Mouse (Mus musculus) liver, adult (tissue): Measurements from ENCODE around the gene Krtap1-3.

Source experiments
- GATA4 ChIP-seq: IDR thresholded peaks from 2 replicates; pipeline ENCODE4 v1.6.1; 2014; ENCODE audit warnings: mild to moderate bottlenecking, low read length; ENCODE audit not compliant: insufficient replicate concordance

Gene Krtap1-3

GRCm38 (mm10) chr11:99581051-99581450 lies 10.1 kb downstream of the Krtap1-3 start:
- TF ChIP-seq GATA4 = no peak

GRCm38 (mm10) chr11:99580636-99581035 lies 10.5 kb downstream of the Krtap1-3 start, which contains the start of gene Krtap1-5:
Gene Krtap1-5, minus strand, starts transcription at chr11:99581016.
- no peak for TF ChIP-seq GATA4

- no peak for TF ChIP-seq GATA4
These were observed 17.0 kb downstream of the Krtap1-3 start for GRCm38 (mm10) chr11:99574106-99574505.

- no peak for TF ChIP-seq GATA4
These were observed 18.0 kb downstream of the Krtap1-3 start for GRCm38 (mm10) chr11:99573164-99573563.

DNA sequence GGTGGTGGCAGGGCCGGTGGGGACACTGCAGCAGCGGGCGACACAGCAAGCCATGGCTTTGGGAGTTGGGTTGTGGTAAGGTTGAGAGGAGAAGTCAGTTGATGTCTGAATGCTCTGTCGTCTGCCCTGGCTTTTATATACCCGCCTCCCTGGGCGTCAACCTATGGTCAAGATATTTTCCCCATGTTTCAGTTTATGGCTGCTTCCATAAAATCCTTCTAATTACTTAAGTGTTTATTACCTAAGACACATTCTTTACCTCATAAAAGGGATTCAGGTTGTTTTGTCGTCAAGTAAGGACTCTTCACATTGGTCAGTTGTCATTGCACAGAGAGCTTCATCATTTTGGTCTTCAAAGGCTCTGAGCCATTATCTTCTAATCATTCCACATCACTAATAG lies 24.6 kb downstream of the Krtap1-3 start, which contains the start of gene Krtap3-1:
Krtap3-1 (minus strand) TSS at position 101 of the 400 bp plus-strand sequence.
- TF ChIP-seq GATA4 = no peak

DNA sequence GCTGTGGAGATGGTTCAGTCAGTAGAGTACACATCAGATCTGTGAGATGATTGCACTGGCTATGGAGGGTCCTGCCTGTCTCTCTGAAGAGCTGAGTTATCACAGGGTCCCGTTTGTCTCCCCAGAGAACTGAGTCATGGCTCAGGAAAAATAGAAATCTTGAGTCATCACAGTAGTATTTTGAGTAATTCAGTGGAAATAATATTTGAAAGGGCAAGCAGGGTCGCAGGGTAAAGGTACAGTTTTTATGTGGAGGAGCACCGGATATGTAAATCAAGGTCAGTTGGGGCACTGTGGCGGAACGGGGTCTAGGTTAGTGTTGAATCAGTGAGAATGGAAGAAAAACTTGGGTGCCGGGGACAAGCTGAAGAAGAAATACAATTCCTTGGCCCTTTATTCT lies 28.6 kb downstream of the Krtap1-3 start:
- TF ChIP-seq GATA4 = no peak

GRCm38 (mm10) chr11:99559366-99559765 lies 31.8 kb downstream of the Krtap1-3 start, which contains the start of gene Gm11939:
Gene Gm11939, minus strand, starts transcription at chr11:99559466.
- no peak for TF ChIP-seq GATA4

GRCm38 (mm10) chr11:99557976-99558745 lies 33.0 kb downstream of the Krtap1-3 start:
- TF ChIP-seq GATA4 = no peak

GRCm38 (mm10) chr11:99556753-99557152 lies 34.4 kb downstream of the Krtap1-3 start, which contains the start of gene Krtap3-2:
Gene Krtap3-2, minus strand, starts transcription at chr11:99556853.
- no peak for TF ChIP-seq GATA4

DNA sequence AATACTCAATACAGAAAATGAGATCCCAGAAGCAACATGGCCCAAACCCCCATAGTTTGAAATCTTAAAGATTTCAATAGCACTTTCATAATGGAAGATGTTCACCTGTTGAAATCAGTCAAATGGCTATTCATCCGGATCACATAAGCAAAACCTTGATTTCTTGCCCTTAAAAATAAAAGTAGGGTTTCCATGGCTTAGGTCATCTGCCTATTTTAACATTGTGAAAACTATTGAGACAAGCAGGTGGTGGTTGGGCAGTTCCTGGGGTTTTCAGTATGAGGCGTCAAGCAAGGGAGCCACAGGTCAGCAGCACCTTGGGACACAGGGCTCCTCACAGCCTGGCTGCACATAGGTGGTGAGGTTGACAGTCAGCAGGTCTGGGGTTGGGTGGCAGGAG lies 34.9 kb downstream of the Krtap1-3 start:
- no peak for TF ChIP-seq GATA4

DNA sequence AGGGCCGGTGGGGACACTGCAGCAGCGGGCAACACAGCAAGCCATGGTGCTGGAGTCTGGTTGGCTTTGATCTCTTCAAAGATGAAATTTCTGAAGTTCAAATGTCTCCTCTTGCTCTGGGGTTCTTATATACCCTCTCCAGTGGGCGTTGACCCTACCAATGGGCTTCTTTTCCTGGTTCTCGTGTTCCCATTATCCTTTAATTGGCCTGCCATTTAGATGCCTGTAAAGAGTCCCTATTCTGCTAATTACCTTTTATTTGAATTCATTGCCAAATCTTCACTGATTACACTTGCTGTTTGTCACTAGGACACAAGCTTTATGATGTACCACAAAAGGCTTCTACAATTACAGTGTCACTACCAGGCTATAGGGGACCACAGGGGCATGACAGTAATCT lies 40.4 kb downstream of the Krtap1-3 start, which contains the start of gene Krtap3-3:
Krtap3-3 (minus strand) TSS at position 101 of the 400 bp plus-strand sequence.
- TF ChIP-seq GATA4 = no peak

GRCm38 (mm10) chr11:99547892-99548291 lies 43.2 kb downstream of the Krtap1-3 start:
- TF ChIP-seq GATA4 = no peak
